Mouse (Mus musculus): ENCODE results near the gene Abcb5.

Gene Abcb5

DNA sequence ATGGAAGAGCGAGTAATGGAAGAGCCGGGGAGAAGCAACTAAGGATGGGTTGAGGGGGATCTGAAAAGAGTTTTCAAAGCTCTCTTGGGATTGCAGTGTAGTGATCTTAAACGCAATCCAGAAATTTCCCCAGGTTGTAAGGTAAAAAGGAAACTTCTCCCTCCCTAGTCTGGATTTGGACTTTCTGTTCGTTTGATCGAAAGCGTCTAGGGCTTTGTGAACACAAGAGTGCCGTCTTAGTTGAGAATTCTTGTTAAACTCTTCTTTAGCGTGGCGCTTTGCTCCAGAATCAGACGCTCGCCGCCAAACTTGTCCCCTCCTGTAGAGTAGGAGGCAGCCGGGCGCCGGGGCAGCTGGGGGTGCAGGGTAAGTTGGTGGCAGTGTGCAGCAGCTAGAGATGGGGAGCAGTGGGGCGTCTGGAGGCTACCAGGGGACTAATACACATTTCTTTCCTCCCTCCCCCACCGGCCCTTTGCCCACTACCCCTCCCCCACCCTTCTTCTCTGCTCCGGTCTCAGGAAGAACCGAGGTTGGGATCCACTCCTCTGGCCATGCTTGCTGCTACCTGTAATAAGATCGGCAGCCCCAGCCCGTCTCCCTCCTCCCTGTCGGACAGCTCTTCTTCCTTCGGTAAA, 118.2 kb downstream of the Abcb5 start:
- no peak for DNase-seq

DNA sequence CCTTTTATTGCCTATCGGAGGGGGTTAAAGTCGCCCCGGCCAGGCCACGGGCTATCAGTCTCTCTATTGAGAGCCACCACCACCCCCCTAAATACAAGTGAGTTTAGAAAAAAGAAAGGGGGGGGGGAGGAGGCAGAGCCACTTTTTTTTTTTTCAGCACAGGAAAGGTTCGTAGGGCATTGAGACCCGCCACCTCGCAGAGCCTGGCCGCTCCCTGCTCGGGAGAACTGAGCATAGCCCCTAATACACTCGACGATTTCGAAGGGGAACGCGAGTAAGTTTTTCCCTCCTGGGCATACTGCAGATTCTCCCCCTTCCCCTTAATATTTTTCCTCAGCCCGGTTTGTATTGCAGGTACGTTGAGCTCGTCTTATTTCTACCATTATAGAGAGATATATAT, 118.8 kb downstream of the Abcb5 start:
- no peak for DNase-seq

DNA sequence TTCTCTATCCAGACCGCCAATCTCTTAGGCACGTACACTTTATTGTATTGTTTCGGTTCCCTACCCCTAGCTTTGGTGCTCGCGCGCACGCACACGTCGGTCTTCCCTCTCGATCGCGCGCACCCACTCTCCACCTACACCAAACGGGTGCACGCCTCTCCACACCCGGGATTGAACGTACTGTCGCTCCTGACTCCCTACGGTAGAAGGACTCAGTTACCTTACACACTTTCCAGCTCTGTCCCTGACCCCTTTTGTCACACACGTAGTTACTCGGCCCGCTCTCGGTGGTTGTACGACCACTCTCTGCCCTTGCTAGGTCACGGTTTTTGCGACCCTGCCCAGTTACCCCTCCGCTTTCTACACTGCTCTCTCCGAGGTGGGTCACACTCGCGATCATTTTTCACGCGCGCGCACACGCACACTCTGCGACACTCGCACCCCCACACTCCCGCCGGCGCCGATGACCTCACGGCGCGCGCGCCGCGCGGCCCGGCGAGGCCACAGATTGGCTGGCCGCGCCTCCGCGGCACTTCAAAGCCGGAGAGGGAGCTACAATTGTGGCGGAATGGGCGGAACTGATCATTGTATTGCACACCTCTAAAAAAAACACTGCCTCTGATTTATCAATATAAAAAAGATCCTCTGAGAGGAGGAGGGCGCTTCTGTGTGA, 119.4 kb downstream of the Abcb5 start:
- DNase-seq: no peak

DNA sequence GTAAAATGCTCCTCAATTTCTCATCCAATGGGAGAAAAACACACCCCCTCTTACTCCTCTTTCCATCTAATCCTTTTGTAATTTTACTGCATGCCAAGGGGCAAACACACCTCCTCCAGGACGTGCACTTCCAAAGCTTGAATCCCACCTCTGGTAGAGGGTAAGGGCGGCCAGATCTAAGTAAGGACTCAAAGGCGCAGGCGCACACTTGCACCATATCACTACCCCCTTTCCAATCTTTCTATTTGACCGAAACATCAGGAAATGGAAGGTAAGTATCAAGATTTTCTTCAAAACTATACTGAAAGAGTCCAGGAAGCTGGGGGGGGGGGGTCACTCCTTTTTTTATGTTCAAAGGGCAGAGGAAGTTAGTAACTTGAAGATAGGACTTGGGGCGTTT, 120.0 kb downstream of the Abcb5 start, which contains the start of gene Sp8:
Gene Sp8, plus strand, starts transcription at position 109 of the 400 bp plus-strand sequence.
- DNase-seq: no peak

DNA sequence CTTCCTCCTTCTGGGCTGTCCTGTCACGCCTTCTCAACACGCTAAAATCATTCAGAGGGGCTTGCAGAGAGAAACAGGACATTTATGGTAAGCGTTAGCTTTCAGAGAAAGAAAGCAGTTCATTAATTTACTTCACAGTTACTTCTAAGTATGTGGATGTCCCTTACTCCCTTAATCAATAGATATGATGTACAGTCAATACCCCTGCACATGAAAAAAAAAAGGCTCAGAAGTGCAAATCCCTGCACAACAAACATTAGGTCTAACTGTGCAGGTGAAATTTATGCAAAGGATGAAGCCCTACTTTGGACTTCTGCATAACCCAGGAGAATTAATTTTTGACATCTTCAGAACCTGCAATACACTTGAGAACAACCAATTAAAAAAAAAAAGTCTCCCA, 120.9 kb downstream of the Abcb5 start:
- DNase-seq: no peak

DNA sequence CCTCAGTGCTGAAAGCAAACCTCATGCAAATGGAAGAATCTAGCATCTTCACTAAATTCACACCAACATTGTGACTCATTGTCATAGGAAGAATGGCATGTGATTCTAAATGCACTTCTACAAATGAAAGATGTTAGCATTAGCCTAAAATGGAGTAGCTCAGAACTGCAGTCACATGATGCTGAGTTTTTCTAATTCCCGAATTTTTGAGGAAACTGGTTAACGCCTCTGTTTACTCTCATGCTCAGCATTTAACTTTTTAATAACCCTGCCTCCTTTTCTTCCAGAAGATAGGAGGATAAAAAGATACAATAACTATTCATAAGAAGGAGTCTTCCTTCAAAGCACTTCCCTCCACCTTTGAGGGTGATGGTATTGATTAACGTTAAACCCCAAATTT, 121.4 kb downstream of the Abcb5 start:
- DNase-seq: no peak

DNA sequence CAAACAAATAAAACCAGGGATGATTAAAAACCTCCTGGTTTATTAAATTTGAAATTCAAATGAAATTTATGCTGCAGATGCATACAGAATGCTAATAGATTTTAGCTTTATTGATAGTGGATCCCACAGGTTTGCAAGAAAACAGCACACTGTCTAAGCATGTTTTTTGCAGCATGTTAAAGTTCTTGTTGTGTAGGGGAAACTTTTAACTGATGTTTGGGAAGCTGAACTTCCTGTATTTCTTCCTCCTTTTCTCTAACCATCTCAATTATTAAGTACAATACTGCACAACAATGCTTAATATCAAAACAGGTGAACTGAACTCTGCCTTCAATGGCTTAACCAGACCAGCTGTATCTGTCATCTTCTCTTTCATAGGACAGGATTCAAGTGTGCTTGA, 122.1 kb downstream of the Abcb5 start:
- DNase-seq: no peak

DNA sequence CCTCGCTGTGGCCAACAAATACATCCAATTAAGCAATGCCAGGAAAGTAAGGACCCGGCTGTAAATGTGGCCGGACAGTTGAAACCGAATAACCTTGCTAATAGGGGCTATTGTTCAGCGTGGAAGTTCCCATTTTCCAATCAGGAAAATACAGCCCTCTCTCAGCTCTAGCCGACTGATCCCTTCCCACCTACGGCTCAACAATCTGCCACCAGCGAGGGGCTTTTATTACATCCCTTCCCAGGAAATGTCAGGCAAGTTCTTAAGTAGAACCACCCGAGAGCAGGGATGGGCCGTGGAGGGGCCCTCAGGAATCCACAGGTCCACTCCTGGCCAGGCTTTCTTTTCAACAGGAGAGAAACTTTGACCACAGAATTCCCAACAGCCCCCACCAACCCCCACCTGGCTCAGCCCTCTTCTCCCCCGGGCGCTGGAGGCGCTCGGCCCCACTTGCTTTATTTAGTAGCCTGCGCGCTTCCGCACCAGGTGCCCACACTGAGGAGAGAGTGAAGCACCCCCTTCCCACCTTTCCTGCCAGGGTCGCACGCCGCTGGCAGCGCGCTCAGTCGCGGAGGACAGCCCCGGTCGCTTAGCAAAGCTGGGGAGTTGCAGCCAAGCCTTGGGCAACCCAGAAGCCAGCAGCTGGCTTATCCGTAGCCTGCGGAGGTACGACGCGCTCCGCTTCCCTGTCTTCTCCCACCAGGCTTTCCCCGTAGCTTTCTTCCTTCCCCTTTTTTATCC, 123.4 kb downstream of the Abcb5 start:
- DNase-seq: no peak

DNA sequence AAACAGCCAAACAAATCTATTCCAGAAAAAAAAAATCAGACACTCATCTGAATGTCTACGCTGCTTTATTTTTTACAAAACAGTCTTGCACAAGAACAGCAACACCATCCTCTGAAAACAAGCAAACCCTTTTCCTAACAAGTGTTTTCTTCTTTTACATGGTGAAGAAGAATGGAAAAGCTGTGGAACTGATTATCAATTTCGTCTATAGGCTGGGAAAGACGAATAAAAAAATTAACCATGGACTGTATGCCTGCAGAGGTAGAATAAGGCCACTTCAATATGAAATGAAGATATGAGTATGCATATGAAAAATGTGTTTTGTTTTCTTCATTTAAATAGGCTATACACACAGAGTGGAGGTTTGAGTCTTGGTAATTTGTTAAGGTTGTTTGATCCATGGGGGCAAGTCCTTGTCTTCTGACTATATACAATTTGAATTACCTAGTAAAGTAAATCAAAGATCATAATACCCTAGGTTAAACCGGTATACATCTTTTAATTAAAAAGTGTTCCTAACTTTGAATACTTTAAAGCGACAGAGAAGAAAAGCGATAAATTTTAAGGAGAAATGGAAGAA, 124.2 kb downstream of the Abcb5 start:
- DNase-seq: no peak

DNA sequence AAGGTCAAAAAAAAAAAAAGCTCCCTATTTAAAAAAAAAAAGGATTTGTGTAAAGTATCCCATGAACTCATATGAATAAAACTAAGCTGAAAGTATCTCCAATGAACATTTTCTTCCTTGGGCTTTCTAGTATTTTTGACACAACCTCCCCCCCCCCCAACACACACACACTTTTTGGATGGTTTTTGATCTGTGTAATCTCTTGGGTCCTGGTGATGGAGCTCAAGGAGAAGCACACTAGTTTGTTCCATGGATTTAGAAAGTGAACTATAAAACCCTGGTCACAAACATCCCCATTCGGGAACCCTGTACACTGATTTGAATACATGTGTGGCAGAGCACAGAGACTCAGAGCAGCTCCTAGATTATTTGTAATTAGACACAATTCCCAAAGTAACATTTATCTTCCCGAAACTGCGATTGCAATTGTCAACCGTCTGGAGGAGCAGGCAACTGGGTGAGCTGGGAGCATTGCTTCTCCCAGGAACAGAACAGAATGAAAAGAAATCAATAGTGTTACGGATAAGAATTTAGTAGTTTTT, 124.8 kb downstream of the Abcb5 start:
- DNase-seq: no peak

DNA sequence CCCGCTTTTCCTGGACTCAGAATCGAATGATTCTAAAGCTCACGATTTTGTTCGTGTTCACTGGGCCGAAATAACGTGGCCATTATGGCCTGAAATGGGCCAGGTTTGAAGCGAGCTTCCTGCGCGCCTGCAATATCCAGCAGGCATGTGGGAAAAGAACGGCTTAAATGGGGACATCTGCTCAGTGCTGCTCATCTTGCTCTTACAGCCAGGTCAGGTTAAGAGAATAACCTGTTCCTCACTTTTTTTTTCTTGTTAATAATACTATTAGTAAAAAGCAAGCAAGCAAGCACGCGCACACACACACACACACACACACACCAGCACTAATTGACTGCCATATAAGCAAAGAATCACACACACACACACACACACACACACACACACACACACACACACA, 125.4 kb downstream of the Abcb5 start:
- no peak for DNase-seq

DNA sequence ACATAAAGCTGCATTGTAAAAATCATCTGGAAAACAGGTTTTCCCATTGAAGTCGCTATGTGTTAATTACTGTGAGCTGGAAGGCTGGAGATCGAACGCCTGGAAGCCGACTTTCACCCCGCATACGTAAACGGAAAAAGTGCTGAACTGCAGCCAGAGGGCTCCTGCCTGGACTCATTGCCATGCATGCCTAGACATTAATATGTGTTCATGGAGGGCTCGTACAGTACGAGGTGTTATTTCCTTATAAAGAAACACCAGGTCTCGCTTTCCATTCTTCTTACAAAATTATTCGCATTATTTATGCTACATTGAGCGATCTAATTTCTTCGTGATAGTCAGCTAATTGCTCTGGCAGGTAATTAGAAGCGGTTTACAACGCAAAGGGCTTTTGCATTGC, 125.9 kb downstream of the Abcb5 start:
- DNase-seq: no peak

DNA sequence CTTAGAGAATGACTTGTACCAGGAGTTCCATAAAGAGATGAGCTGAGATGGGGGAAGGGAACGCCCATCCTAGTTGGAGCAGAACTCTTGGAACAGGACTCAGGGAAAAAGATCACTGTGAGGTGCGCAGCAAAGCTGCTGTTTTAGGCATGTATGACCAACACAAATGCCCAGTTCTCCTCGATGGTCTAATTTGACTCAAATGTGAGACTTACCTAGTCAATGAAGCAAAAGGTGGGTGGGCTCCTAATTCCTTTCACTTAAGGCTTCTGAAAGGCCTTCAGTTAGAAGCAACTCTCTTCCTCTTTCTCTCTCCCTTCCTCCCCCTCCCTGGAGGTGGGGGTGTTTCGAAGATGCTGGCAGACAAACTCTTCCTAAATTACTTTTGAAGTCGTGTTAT, 126.8 kb downstream of the Abcb5 start:
- no peak for DNase-seq

DNA sequence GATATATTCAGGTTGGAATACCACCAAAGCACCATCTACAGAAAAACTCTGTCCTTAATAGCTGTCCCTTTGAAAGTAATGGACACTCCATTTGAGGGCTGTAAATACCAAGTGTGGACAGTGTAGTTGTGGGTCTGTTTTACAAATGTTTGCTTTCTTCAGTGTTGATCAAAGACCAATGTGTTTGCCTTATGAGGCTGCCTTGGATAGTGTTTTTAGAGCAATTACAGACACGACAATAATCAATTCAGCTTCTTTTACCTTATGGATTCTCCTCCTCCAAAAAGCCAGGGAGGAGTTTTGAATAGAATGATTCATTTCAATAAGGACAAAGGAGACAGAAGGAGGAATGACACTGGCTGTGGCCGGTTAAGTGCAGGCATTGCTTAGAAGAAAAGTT, 128.0 kb downstream of the Abcb5 start:
- DNase-seq: no peak

DNA sequence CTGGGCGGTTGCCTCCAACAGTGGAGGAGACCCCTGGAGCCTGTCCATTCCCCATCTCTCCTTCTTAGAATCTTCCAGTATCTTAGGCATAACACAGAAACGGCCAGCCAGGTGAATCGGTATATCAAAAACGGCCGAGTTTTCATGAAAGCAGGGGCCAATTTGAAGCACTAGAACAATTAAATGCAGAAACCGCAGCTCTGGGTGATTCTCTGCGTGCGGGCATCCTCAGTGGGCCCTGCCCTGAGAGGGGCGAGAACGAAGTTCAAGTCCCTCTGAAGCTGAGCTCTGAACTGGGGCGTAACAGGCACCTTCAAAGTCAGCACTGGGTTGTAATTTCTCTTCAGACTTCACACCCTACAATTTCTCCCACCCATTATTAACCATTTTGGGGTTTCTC, 128.9 kb downstream of the Abcb5 start:
- DNase-seq: no peak

DNA sequence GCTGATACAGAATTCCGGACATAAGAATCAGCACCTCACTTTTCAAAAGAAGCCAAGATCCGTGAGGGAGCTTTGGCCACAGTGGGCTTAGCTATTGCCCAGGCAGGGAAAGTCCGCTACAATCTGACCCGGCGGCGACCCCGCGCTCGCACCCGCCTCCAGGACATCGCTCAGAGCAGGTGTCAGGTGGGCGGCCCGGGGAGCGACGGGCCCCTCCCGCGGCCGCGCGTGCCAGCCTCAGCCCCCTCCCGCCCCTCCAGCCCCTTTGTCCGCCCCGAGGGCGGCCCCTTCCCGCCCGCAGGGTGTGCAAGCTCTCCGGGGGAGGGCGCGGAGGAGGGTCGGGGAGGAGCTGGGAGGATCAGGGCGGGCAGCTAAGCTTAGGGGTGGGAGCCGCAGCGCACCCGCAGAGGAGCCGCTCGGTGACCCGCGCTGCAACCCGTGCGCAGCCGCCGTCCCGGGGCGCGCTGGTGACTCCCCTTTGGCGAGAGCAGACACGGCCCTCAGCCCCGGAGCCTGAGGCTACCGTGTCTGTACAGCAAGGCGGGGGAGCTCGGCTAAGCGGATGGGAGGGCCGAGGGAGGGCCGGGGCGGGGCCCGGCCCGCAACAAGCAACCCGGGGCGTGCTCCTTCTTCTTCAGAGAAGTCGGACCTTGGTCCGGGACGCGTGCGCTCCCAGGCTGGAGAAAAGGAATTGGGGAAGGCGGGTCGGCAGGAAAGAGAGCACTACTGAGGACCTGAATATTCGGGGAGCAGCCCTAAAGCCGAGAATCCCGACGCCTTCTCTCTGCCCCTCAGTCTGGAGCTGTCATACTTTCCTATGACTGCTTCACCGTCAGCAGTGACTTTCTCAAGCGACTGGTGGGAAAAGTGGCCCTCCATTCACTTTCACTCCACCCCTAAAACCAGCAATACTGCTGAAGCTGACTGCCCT, 129.5 kb downstream of the Abcb5 start:
- no peak for DNase-seq

DNA sequence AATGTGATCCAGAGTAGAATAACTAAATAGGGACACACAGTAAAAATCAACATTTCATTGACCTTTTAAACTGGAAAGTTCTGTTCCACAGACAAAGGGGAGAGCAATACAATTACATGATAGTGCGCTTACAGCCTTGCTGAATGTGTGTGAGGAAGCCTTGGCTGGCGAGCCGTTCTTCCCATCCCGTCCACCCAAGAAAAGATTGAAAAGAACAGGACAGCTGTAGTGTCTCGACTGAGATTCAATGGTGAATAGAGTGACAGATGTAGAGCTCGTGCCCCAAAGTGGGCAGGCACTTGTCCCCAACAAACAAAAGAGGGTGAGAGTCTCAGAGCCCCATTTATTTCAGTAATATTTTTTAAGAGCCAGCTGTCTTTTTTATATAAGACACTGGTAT, 136.3 kb downstream of the Abcb5 start:
- DNase-seq: no peak

Measured in right cerebral cortex, adult 18-20 months (tissue).